Mouse (Mus musculus): ENCODE results near the gene Sema4b. TPM values are rescaled to one million over a fixed set of nuclear protein-coding genes. Genes with fewer than 3 reads are reported as not detected.

Sema4b gene
- 27.4 and 30.5 TPM in 2 replicates for polyA plus RNA-seq (2015; fragmentation: Nextera tagmentation; extraction: Ambion mirVana)

DNA sequence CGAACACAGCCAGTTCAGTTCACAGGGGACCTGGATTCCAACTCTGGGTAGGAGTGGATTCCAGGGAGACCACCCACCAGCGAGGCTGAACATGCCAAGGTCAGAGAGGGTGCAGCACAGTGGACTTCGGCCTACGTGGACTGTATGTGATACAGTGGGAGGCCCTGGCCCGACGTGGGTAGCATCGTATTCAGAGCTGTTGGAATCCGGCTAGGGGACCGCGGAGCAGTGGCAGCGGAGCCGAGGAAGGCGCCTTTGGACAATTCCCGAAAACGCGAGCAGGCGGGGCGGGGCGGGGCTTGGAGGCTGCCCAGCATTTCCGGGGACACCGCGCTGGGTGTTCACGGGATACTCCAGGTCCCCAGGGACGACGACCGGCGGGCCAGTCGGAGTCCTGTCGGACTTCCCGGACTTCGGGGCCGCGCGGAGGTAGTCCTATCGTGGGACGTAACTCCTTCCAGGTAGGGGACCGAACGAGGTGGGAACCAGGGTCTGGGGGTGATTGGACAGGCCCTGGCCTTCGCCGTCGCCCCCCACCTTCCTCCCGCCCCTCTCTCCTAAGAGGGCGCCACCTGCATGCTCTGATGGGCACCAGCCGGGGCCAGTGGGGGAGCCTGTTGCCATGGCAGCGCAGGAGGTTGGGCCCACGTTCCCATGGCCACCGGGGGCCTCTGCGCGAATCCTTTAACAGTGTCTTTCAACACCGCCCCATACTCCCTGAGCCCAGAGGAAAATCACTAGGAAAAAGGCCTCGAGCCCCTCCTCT is at the start of gene Sema4b:
Sema4b (plus strand) TSS at position 311 of the 766 bp plus-strand sequence.

DNA sequence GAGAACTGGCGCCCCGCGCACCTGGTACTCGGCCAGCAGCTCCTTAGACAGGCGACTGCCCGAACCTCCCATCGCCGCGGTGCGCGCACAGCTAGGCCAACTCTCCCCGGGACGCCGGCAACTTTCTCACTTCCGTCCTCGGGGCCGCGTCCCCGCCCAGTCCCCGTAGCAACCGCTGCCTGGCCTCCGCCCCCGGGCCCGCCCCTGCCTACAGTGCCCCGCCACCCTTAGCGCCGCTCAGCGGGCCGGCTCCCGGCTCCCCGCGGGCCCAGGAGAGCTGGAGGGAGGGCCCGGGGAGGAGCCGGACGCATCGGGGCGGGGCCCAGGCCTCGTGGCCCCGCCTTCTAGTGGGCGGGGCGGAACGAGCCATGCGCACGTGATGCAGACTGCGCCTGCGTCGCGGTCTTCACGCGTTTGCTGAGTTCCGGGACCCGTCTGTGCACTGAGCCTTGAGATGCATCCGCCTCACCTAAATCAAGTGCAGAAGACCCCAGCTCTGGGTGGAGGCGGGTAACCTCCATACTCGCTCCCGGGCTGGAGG is 45.9 kb downstream of the Sema4b start, which contains the start of the genes Cib1 and Gdpgp1:
Cib1 (minus strand) TSS at position 325 of the 541 bp plus-strand sequence.
Gdpgp1 (plus strand) TSS at position 377 of the 541 bp plus-strand sequence.

DNA sequence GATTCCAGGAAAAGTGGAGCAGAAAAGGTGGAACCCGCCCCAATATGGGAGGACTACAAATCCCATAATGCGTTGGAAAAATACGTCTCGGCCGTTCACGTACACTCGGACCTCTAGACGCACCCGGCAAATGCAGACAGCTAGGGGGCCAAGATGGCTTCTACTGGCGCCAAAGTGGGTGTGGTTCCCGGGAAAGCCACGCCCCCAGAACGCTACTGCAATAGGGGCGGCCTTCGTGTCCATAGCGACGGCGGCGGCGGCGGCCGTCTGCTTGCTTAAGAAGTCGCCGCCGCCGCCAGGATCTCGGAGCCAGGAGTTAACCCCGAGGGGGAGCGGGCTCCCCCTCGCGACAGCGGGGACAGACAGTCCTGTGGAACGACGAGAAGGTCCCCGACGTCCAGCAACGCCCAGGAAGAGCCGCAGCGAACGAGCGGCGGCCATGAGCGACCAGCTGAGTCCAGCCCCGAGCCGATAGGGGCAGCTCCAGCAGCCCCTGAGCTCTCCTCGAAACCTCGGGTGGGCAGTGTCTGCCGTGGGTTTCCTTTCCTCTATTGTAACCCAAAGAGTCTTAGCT is 59.6 kb downstream of the Sema4b start, which contains the start of gene Ttll13:
Ttll13 (plus strand) TSS at position 229 of the 574 bp plus-strand sequence.

DNA sequence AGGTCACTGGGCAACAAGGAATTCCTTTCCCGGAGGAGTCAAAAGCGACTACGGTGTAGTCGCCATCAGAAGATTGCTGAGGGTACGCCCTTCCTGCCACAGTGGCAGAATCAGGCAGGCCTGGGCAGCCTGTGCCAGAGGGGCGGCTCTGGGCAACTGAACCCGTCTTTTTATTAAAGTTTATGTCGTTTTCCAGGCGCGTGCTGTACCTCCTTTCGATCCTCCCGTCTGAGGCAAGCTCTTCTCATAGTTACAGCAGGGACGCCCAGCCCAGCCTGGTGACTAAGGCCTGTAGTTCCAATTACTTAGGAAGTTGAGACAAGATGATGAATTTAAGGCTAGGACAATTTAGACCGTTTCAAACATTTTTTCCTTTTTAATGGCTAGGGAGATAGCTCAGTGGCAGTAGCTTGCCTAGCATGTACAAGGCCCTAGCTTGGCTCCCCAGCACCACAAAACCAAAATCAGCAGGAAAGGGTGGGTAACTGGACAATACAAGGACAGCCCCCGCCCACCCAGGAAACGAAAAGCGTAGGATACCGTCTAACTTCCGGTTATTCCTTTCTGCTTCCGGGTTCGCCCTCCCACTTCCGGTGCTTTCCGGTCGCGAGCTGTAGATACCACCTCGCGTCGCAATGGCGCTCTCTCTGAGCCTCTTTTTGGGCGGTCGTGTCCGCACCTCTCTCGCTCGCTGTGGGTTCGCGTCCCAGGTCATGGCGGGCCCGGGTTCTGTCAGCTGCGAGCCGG is 74.2 kb downstream of the Sema4b start, which contains the start of gene Ngrn:
Ngrn (plus strand) TSS at position 591 of the 747 bp plus-strand sequence.

DNA sequence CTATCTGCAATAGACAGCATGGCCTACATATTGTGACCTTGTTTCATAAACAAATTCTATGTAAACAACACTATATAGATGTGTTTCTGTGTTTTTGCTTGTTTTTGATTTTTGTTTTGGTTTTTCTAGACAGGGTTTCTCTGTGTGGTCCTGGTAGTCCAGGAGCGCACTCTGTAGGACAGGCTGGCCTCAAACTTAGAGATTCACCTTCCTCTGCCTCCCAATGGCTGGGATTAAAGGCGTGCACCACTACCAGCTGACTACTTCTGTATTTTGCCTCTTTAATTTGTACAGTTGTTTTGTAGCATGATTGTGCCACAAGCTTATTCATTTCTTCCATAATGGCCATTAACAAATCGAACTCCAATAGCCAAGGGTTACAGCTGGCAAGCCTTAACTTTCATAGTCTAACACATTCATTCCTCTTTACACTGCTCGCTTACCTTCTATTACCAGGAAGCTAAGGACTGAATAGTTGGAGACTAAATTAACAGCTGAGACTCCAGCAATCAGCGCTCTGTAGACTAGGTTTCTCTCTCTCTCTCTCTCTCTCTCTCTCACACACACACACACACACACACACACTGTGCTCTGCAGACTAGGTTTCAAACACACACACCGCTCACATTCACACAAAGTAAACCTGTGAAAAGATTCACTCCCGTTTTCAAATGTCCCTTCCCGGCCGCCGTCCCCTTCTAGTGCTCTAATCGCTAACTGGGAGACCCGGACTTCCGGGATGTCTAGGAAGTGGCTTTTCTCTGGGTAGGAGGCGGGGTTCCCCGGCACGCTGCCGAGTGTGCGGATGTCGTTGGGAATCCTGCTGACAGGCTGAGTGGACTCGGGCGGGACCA is 82.5 kb downstream of the Sema4b start, which contains the start of gene Vps33b:
Vps33b (plus strand) TSS at position 753 of the 854 bp plus-strand sequence.

Other genes with a start within 250 kb of the Sema4b start
- 9.2 and 9.5 TPM in 2 replicates for gene Zfp710, start 162.0 kb upstream of the Sema4b start, polyA plus RNA-seq (2015; fragmentation: Nextera tagmentation; extraction: Ambion mirVana)
- gene Idh2, start 71.4 kb upstream of the Sema4b start, polyA plus RNA-seq (2015; fragmentation: Nextera tagmentation; extraction: Ambion mirVana) = 138 and 150 TPM in 2 replicates
- gene Cib1, start 46.0 kb downstream of the Sema4b start, polyA plus RNA-seq (2015; fragmentation: Nextera tagmentation; extraction: Ambion mirVana) = 52.4 and 60.6 TPM in 2 replicates
- gene Gdpgp1, start 46.0 kb downstream of the Sema4b start, polyA plus RNA-seq (2015; fragmentation: Nextera tagmentation; extraction: Ambion mirVana) = 3.7 and 3.8 TPM in 2 replicates
- 3.4 and 4.0 TPM in 2 replicates for gene Ttll13, start 59.5 kb downstream of the Sema4b start, polyA plus RNA-seq (2015; fragmentation: Nextera tagmentation; extraction: Ambion mirVana)
- gene Ngrn, start 74.4 kb downstream of the Sema4b start, polyA plus RNA-seq (2015; fragmentation: Nextera tagmentation; extraction: Ambion mirVana) = 68.1 and 72.3 TPM in 2 replicates
- gene Vps33b, start 82.8 kb downstream of the Sema4b start, polyA plus RNA-seq (2015; fragmentation: Nextera tagmentation; extraction: Ambion mirVana) = 13.5 and 17.8 TPM in 2 replicates
- 21.9 and 23.5 TPM in 2 replicates for gene Prc1, start 107.6 kb downstream of the Sema4b start, polyA plus RNA-seq (2015; fragmentation: Nextera tagmentation; extraction: Ambion mirVana)
- 8.0 and 12.1 TPM in 2 replicates for gene Rccd1, start 137.6 kb downstream of the Sema4b start, polyA plus RNA-seq (2015; fragmentation: Nextera tagmentation; extraction: Ambion mirVana)
- gene Unc45a, start 154.2 kb downstream of the Sema4b start, polyA plus RNA-seq (2015; fragmentation: Nextera tagmentation; extraction: Ambion mirVana) = 41.4 and 45.2 TPM in 2 replicates
- 18.0 and 18.5 TPM in 2 replicates for gene Hddc3, start 156.3 kb downstream of the Sema4b start, polyA plus RNA-seq (2015; fragmentation: Nextera tagmentation; extraction: Ambion mirVana)
- 17.2 and 21.7 TPM in 2 replicates for gene Man2a2, start 184.5 kb downstream of the Sema4b start, polyA plus RNA-seq (2015; fragmentation: Nextera tagmentation; extraction: Ambion mirVana)
- 2.5 and 5.3 TPM in 2 replicates for gene Fes, start 201.1 kb downstream of the Sema4b start, polyA plus RNA-seq (2015; fragmentation: Nextera tagmentation; extraction: Ambion mirVana)
- gene Furin, start 218.6 kb downstream of the Sema4b start, polyA plus RNA-seq (2015; fragmentation: Nextera tagmentation; extraction: Ambion mirVana) = 6.8 and 7.7 TPM in 2 replicates